Mouse (Mus musculus): ENCODE measurements around the gene Svbp.

DNA sequence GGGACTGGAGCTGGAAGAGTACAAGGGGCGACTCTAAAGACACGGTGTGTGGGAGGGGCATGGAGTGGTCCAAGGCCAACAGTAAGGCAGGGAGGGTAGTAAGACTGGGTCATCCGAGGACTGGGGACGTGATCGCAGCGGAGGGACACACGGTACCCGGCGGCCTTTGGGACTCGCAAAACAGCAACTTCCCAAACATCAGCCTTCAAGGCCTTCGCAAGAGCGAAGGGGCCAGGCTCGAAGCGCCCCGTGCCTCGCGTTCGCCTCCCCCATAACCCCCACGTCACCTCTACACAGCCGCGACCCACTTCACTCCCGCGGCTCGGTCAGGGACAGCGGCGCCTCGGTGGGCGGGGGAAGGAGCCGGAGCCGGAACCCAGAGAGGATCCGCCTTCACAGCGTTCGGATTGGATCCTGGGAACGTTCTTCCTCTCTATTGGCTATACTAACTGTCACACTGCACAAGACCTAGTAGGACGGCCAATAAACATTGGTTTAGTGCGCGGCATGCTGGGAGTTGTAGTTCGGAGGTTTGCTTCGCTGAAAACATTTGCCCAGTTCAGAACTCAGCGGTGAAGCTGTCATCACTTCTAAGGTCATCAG lies 21.2 kb upstream of the Svbp start, which contains the start of gene Zfp691:
- TF ChIP-seq CTCF (IDR thresholded peaks at IDR 0.05; ENCODE audit: low read depth), result no peak
- no peak for TF ChIP-seq EP300 (IDR thresholded peaks at IDR 0.05; ENCODE audit: low read depth)

All from liver, postnatal 0 days (tissue).